Mouse (Mus musculus): Measurements from ENCODE around the gene Asns. TPM values are rescaled to one million over a fixed set of nuclear protein-coding genes. Genes with fewer than 3 reads are reported as not detected.
"Not testable (repeated sequence)": the region's sequence is repeated elsewhere in the genome, so short reads cannot be mapped to it uniquely, and the experiment has no call there.

Gene Asns
- polyA plus RNA-seq, 1 experiment from 2014 or later = 57.9 TPM

GRCm38 (mm10) chr6:7671429-7671828, 21.6 kb downstream of the Asns start:
- no peaks in the 10 kb centered on the region for H3K4me1 ChIP-seq
- 0 out of 2 replicates have a peak, but pooled peaks cover 2% of the 10 kb centered on the region for H3K36me3 ChIP-seq
- WGBS = 83% methylated on average over 3 of the region's 3 CpGs
- DNase-seq (ENCODE audit: low spot score) = no peak
- H3K27ac ChIP-seq (replicated peaks) = no peak overlapping the region
- no peaks in the 10 kb centered on the region for H3K27me3 ChIP-seq (ENCODE audit: low read depth, poor library complexity, severe bottlenecking)
- H3K4me3 ChIP-seq = no peak overlapping the region
- no peaks in the 10 kb centered on the region for H3K9me3 ChIP-seq (replicated peaks)

GRCm38 (mm10) chr6:7670588-7670987, 22.5 kb downstream of the Asns start:
- H3K9me3 ChIP-seq (replicated peaks) = no peaks in the 10 kb centered on the region
- 68% methylated on average over 3 of the region's 3 CpGs for WGBS
- H3K4me1 ChIP-seq = no peaks in the 10 kb centered on the region
- H3K27me3 ChIP-seq (ENCODE audit: low read depth, poor library complexity, severe bottlenecking) = no peaks in the 10 kb centered on the region
- H3K27ac ChIP-seq (replicated peaks) = no peak overlapping the region
- no peak for DNase-seq (ENCODE audit: low spot score)
- no peak overlapping the region for H3K4me3 ChIP-seq
- 0 out of 2 replicates have a peak, but pooled peaks cover 2% of the 10 kb centered on the region for H3K36me3 ChIP-seq

- H3K4me3 ChIP-seq = no peak overlapping the region
- 83% methylated on average over 5 of the region's 5 CpGs for WGBS
- no peak for DNase-seq (ENCODE audit: low spot score)
These were observed 23.3 kb downstream of the Asns start for GRCm38 (mm10) chr6:7669721-7670120.

GRCm38 (mm10) chr6:7668332-7668731, 24.7 kb downstream of the Asns start:
- Histone ChIP-seq H3K4me3 (no peak overlapping the region), H3K9me3 (replicated peaks) (no peaks in the 10 kb centered on the region), H3K27ac (replicated peaks) (no peak overlapping the region), H3K27me3 (ENCODE audit: low read depth, poor library complexity, severe bottlenecking) (no peaks in the 10 kb centered on the region), H3K36me3 (no peaks in the 10 kb centered on the region), H3K4me1 (no peaks in the 10 kb centered on the region)
- WGBS = 92% methylated on average over 5 of the region's 5 CpGs
- no peak for DNase-seq (ENCODE audit: low spot score)

More at GRCm38 (mm10) chr6:7669721-7670120, 23.3 kb downstream of the Asns start:
- H3K9me3 ChIP-seq (replicated peaks) = no peaks in the 10 kb centered on the region
- no peaks in the 10 kb centered on the region for H3K4me1 ChIP-seq
- no peaks in the 10 kb centered on the region for H3K36me3 ChIP-seq
- H3K27ac ChIP-seq (replicated peaks) = no peak overlapping the region
- H3K27me3 ChIP-seq (ENCODE audit: low read depth, poor library complexity, severe bottlenecking) = no peaks in the 10 kb centered on the region

GRCm38 (mm10) chr6:7665902-7666301, 27.2 kb downstream of the Asns start:
- not testable (repeated sequence) for H3K36me3 ChIP-seq; H3K27ac ChIP-seq (replicated peaks); H3K27me3 ChIP-seq (ENCODE audit: low read depth, poor library complexity, severe bottlenecking); H3K4me1 ChIP-seq; DNase-seq (ENCODE audit: low spot score); H3K4me3 ChIP-seq; H3K9me3 ChIP-seq (replicated peaks)
- WGBS = 84% methylated on average over 4 of the region's 4 CpGs

- no peak for DNase-seq (ENCODE audit: low spot score)
These were observed 31.6 kb downstream of the Asns start for GRCm38 (mm10) chr6:7661455-7661854.

GRCm38 (mm10) chr6:7660377-7661080, 32.5 kb downstream of the Asns start:
- 68% methylated on average over 5 of the region's 5 CpGs for WGBS
- Histone ChIP-seq H3K27ac (replicated peaks) (no peak overlapping the region), H3K4me3 (no peak overlapping the region), H3K27me3 (ENCODE audit: low read depth, poor library complexity, severe bottlenecking) (no peaks in the 10 kb centered on the region), H3K36me3 (no peaks in the 10 kb centered on the region), H3K9me3 (replicated peaks) (no peaks in the 10 kb centered on the region), H3K4me1 (no peaks in the 10 kb centered on the region)
- no peak for DNase-seq (ENCODE audit: low spot score)

More at GRCm38 (mm10) chr6:7661455-7661854, 31.6 kb downstream of the Asns start:
- Histone ChIP-seq H3K9me3 (replicated peaks) (no peaks in the 10 kb centered on the region), H3K4me1 (no peaks in the 10 kb centered on the region), H3K36me3 (no peaks in the 10 kb centered on the region), H3K27ac (replicated peaks) (no peak overlapping the region), H3K27me3 (ENCODE audit: low read depth, poor library complexity, severe bottlenecking) (no peaks in the 10 kb centered on the region), H3K4me3 (no peak overlapping the region)
- WGBS = 84% methylated on average over 4 of the region's 4 CpGs

GRCm38 (mm10) chr6:7656601-7657000, 36.5 kb downstream of the Asns start:
- no peak overlapping the region for H3K4me3 ChIP-seq
- WGBS = 89% methylated on average over 1 of the region's 1 CpGs
- DNase-seq (ENCODE audit: low spot score) = no peak
- H3K27me3 ChIP-seq (ENCODE audit: low read depth, poor library complexity, severe bottlenecking) = no peaks in the 10 kb centered on the region
- no peaks in the 10 kb centered on the region for H3K36me3 ChIP-seq
- H3K9me3 ChIP-seq (replicated peaks) = no peaks in the 10 kb centered on the region
- H3K4me1 ChIP-seq = no peaks in the 10 kb centered on the region
- H3K27ac ChIP-seq (replicated peaks) = no peak overlapping the region

- Histone ChIP-seq H3K4me1 (no peaks in the 10 kb centered on the region), H3K36me3 (no peaks in the 10 kb centered on the region), H3K9me3 (replicated peaks) (no peaks in the 10 kb centered on the region), H3K27ac (replicated peaks) (no peak overlapping the region), H3K27me3 (ENCODE audit: low read depth, poor library complexity, severe bottlenecking) (no peaks in the 10 kb centered on the region), H3K4me3 (no peak overlapping the region)
- DNase-seq (ENCODE audit: low spot score) = no peak
These were observed 44.6 kb downstream of the Asns start for GRCm38 (mm10) chr6:7648458-7648857.

Other genes starting within 250 kb of the Asns start
- gene Tac1, start 138.4 kb downstream of the Asns start, polyA plus RNA-seq (2016; fragmentation: Nextera tagmentation; extraction: Ambion mirVana) = 9.8 and 10.7 TPM in 2 replicates
- gene C1galt1, start 151.6 kb upstream of the Asns start, polyA plus RNA-seq (2016; fragmentation: Nextera tagmentation; extraction: Ambion mirVana) = 1.5 and 1.7 TPM in 2 replicates

Measured in midbrain, embryonic 10.5 days (tissue).